Mouse (Mus musculus): Measurements from ENCODE around the gene Lrp8.

DNA sequence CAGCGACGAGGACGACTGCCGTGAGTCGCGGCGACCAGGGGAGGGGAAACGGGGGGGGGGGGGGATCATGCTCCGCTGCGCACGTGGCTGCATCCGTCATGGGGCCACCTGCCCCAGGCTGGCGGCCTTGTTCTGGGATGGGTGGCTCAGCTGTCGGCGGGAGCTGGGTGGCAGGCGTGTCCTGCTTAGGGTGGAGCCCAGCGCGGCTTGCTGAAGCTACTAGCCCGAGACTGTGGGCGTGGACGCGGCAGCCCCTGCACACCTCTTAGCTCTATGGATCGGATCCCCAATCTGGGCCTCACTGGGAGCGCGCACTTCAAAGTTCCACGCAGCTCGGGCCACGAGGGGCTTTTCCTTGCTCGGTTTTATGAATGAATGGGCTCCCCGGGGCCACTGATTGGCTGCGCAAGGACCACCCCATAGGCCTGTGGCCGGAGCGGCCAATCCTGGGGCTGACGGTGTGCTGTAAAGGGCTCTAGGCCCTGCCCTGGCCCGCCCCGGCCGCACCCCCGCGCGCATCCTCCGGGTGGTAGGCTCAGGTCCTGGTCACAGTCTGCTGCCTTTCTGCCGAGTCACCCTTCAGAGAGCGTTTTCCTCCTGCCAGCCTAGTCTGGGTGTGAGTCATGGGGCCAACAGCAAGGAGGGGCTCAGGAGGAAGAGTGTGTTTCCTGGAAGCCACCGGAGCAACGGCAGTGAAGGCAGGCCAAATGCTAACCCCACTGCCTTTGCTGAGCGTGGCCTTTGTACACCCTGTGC is 1.5 kb downstream of the Lrp8 start:
- no peak for TF ChIP-seq CTCF (IDR thresholded peaks at IDR 0.05; ENCODE audit: low read depth, low read length)
- TF ChIP-seq POLR2A (IDR thresholded peaks at IDR 0.05; ENCODE audit: borderline replicate concordance, low read depth, low read length) = no peak
